Comparison of ENCODE assay signal across 9 mouse cellular contexts in the genomic region with DNA sequence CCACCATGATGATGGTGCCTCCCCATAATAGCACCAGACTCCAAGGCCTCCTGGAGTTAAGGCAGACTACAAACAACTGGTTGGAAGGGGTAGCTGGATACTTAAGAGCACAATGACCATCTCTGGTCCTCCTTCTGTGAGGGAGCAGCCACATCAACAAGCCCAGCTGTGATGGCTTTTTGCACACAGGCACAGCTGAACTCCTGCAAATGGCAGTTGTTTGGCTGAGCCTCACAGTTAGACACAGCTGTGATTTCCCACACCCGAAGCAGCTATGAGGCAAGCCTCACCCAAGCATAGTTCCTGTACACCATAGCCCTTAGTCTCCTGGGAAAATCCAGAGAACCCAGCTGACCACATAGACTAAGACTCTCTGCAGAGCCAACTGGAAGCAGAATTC.
A peak's percentile ranks its signal among the peaks of the same experiment; 100 is the strongest.
DNase-seq lines count a peak whose midpoint lies in the region; ATAC-seq lines count a peak whose summit lies in the region.
"Had no signal": no experiment of that assay in that cellular context is flagged by ENCODE, and none has a peak within 500 bp of the region (broad histone marks: within the 10 kb centered on the region; RNA-seq: fewer than 3 reads in every experiment).

No protein-coding gene starts in this region.

- peak; percentile 6 to 41 for DNase-seq in gastrocnemius, adult 8-10 months (ENCODE audit: low spot score in 2 of 2)
- DNase-seq in kidney, postnatal 10 days: peak; percentile 61
- DNase-seq in lung, postnatal 4 days: peak; percentile 48 to 83
- no peak for DNase-seq in thymus, postnatal 4 days
- no peak for DNase-seq in cerebellum, postnatal 10 days
- no peak for DNase-seq in layer of hippocampus, adult 9-11 months
- DNase-seq: embryo, embryonic 11 days had no signal

- no peak overlapping the region for H3K4me2 ChIP-seq in heart, embryonic 16.5 days (ENCODE audit: low read depth, low read length)
- H3K4me2 ChIP-seq: liver, embryonic 15.5 days had no signal

- no peaks in the 10 kb centered on the region for H3K36me3 ChIP-seq in heart, embryonic 16.5 days (ENCODE audit: control insufficient read depth, insufficient read depth)
- H3K36me3 ChIP-seq: liver, embryonic 15.5 days had no signal

- H3K9ac ChIP-seq in heart, embryonic 16.5 days (ENCODE audit: low read length): no peak overlapping the region
- H3K9ac ChIP-seq: liver, embryonic 15.5 days had no signal

- no peaks in the 10 kb centered on the region for H3K4me1 ChIP-seq in heart, embryonic 16.5 days (ENCODE audit: control insufficient read depth, insufficient read depth, low read length)
- H3K4me1 ChIP-seq: liver, embryonic 15.5 days had no signal

- H3K4me3 ChIP-seq in heart, embryonic 16.5 days (ENCODE audit: low read length): no peak overlapping the region
- H3K4me3 ChIP-seq: liver, embryonic 15.5 days had no signal

- ATAC-seq in heart, embryonic 16.5 days (replicated peaks; ENCODE audit: extremely low read depth, insufficient read depth, low FRiP score): no peak

- 39% methylated on average over 1 of the region's 1 CpGs for WGBS in heart, embryonic 16.5 days

- no peaks in the 10 kb centered on the region for H3K9me3 ChIP-seq in heart, embryonic 16.5 days (replicated peaks; ENCODE audit: control insufficient read depth, low read length)
- H3K9me3 ChIP-seq: liver, embryonic 15.5 days had no signal

- H3K27ac ChIP-seq in heart, embryonic 16.5 days (ENCODE audit: low read length): peak overlapping the region; percentile 52; the same call in 1 of the 2 replicates
- H3K27ac ChIP-seq: liver, embryonic 15.5 days had no signal

- H3K27me3 ChIP-seq in heart, embryonic 16.5 days (ENCODE audit: control insufficient read depth, insufficient read depth, low read length): no peaks in the 10 kb centered on the region
- H3K27me3 ChIP-seq: liver, embryonic 15.5 days had no signal

Comparison
In these comparisons a context has a peak if more than half of its experiments do, and no peak if none do; other contexts are left out.
1. DNase-seq: peak in gastrocnemius, adult 8-10 months (2 of 2), kidney, postnatal 10 days (single experiment) and lung, postnatal 4 days (2 of 2); none in thymus, postnatal 4 days (single experiment), cerebellum, postnatal 10 days (0 of 2) and layer of hippocampus, adult 9-11 months (single experiment).